Mouse (Mus musculus) adrenal gland, adult 8-10 months (tissue): ENCODE results near the gene Ankrd2. TPM values are rescaled to one million over a fixed set of nuclear protein-coding genes. Genes with fewer than 3 reads are reported as not detected.
"Not testable (repeated sequence)": the region's sequence is repeated elsewhere in the genome, so short reads cannot be mapped to it uniquely, and the experiment has no call there.

Experiments used
- DNase-seq: peaks from one replicate; pipeline ENCODE4 v3.0.0; 2022
- total RNA-seq, 4 experiments: library from RNA; stranded (reverse); gene quantifications; 2 replicates each; pipeline ENCODE4 v1.2.4; 2022

Gene Ankrd2
- total RNA-seq, 4 experiments from 2014 or later: 0.27 to 1.3 (median 0.42) TPM; not detected in 1

DNA sequence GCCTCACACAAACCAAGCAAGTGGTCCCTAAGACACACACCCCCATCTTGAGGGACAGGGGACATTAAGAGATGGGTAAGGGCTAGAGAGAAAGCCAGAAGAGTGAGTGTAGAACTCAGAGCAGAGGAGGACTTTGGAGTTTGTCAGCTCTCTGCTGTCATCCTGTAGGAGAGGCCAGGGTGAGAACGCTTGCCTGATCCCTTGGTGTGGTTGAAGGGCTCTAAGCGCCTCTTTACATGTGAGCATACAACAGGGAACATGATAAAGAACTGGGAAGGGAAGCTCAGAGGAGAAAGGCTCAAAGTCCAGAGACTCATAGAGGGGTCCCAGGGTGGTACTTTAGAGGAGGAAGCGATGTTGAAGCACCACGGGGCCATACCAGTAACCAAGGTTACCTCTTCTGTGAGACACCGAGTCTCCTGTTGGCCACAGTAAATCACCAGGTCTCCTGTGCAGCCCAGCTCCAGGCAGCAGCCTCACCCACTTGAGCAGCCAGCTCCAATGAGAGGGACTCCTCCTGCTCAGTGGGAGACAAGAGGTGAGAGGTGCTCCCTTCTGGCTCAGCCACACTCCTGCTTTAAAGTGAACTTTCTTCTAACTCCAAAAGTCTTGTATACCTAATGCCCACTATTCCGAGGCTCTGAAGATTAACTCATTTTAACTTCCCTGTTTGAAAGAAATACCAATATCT, 21.1 kb downstream of the Ankrd2 start:
- no peak for DNase-seq

- no peak for DNase-seq
Measured at GRCm38 (mm10) chr19:42058426-42058825, 22.6 kb downstream of the Ankrd2 start.

- DNase-seq: no peak
Measured at GRCm38 (mm10) chr19:42061443-42061842, 25.6 kb downstream of the Ankrd2 start.

GRCm38 (mm10) chr19:42068441-42069240, 32.8 kb downstream of the Ankrd2 start:
- DNase-seq: no peak

DNA sequence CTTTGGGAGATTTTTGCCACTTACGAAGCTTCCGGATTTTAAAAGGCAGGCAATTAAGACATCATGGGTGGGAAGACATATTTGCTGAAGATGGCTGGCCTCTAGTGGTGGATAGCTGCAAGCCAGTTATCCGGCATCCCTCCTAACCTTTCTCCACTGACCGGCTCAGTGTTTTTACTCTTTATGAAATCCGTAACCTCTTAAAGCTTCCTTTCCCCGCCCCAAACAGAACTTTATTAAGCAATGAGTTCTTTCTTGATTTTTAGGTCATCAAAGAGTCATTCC, 33.4 kb downstream of the Ankrd2 start:
- DNase-seq: no peak

DNA sequence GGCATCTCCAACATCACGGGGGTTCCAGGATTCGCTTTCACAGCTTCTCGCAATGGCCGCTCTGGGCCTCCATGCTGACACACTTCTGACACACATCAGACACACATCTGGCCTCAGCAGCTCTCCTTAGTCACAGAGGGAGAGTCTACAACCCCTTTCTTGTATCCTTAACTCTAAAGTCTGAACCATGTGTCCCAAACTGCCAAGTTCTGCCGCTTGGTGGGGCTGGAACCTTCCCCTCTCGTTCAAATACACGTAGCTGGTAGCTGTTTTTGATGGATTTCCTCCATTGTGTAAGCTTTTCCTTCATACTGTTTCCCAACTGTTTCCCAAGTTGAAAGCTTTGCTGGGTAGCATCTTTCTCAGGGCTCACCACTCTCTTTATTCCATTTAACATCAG, 35.4 kb downstream of the Ankrd2 start:
- no peak for DNase-seq

DNA sequence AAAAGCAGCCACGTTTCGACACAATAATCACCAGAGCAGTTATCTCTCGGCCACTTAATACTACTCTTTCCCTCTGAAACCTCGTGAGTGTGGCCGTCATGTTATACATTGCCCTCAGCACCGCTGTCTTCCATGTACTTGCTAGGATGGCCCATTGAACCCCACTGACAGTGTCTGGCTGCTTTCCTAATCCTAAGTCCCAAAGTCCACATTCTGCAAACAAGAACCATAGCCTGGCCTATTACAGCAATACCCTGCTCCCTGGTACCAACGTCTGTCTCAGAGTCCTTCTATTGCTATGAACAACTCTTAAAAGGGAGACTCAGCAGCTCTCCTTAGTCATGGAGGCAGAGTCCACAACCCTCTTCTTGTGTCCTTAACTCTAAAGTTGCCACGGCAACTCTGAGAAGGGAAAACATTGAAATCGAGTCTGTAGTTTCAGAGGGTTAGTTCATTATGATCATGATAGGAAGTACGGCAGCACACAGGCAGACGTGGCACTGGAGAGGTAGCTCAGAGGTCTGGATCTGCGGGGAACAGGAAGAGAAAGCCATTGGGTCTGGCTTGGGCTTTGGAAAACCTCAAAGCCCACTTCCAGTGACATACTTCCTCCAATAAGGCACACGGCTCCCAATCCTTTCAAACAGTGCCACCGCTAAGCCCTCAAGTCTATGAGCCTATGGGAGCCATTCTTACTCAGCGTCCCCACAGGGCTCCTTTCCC, 36.2 kb downstream of the Ankrd2 start:
- no peak for DNase-seq

DNA sequence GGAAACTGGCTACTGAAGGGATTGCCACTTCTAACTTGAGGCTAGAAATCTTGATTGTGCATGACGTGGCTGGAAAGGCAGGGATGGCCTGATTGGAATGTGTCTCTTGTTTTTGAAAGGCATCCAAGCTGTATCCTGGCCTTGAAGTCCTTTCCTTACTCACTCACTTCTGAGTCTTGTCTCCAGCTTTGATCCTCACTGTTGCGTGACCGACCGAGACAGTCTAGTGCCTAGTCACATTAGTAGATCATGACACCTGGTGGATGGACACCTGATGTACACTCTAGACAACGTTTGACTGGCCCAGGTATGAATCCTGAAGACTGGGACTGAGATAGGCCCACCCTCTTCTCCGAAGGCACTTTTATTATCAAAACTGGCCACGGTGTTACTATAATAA, 37.0 kb downstream of the Ankrd2 start:
- peak; percentile 42 for DNase-seq

DNA sequence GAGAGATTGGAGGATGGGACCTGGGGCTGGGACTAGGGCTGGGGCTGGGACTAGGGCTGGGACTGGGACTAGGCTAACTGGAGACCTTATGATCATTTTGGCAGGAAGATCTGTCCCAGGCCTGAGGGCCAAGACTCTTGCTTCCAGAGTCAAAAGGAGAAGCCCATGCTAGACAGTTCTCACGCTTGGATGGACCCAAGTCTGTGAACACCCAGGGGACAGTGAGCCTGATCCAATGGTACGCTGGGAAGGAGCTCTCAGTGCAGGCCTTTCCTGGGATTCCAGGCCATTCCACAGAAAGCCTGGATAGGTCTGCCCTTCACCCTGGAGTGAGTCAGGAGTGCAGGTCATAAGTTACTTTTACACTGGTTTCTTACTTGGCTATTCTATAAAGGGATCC, 39.3 kb downstream of the Ankrd2 start:
- no peak for DNase-seq

GRCm38 (mm10) chr19:42075992-42076391, 40.2 kb downstream of the Ankrd2 start:
- no peak for DNase-seq

DNA sequence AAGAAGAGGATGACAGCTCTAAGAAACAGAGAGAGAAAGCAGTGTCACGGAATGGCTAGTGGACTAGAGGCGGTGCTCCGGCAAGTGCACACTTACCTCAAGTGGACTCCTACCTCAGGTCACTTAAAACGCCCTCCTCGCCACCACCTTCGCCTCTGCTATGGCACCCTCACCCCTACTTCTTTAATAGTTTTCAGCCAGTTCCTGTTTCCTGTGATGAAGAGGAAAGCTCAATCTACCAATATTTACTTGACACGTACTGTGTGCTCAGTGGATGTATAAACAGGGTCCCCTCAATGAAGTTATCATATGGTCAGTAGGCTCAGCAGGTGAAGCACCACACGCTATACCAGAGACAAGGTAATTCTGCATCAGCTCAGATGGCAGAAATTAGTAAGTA, 42.8 kb downstream of the Ankrd2 start:
- no peak for DNase-seq

DNA sequence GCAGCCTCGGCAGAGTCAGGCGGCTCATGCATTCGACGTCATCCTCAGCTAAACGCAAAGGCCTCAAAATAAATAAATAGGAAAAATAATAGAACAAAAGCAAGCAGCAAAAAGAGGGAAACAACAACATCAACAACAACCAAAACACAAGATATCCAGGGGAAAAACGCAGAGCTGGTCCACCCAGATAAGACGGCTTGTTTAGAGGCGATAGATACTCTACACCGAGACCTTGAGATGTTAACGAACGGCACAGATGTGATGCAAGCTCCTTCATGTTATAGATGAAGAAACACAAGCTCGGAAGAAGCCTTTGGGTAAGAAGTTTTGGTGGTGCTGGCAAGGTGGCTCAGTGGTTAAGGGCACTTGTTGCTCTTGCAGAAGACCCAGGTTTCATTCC, 43.2 kb downstream of the Ankrd2 start:
- no peak for DNase-seq

- no peak for DNase-seq
Measured at GRCm38 (mm10) chr19:42079950-42080349, 44.1 kb downstream of the Ankrd2 start.

DNA sequence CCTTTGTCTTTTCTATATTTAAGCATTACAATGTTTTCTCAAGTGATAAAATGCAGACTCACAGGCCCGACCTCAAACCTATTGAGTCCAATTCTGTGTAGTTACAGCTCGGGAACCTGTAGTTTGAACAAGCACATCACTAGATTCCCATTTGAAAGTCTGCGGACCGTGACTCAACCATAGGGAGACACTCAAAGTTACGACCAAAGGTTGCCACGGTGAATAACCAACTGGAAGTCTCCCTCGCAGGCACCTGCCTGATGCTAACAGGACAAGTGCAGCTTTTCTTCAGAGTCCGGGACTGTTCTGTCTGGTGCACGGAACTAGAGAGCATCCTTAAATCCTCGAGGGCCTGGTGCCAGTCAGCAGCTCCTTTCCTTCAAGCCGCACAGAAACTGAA, 44.7 kb downstream of the Ankrd2 start:
- DNase-seq: no peak

DNA sequence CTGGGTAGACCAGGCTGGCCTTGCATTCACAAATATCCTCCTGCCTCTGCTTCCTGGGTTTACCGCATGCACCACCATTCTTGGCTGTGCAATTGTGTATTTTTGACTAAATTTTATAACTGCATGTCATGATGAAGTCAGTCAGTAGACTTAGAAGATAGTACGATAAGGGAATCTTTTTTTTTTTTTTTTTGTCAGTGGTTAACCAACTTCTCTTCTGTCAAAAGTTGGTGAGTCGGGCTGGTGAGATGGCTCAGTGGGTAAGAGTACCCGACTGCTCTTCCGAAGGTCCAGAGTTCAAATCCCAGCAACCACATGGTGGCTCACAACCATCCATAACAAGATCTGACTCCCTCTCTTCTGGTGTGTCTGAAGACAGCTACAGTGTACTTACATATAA, 45.8 kb downstream of the Ankrd2 start:
- not testable (repeated sequence) for DNase-seq

- DNase-seq: no peak
Measured at GRCm38 (mm10) chr19:42085690-42086089, 49.9 kb downstream of the Ankrd2 start.

DNA sequence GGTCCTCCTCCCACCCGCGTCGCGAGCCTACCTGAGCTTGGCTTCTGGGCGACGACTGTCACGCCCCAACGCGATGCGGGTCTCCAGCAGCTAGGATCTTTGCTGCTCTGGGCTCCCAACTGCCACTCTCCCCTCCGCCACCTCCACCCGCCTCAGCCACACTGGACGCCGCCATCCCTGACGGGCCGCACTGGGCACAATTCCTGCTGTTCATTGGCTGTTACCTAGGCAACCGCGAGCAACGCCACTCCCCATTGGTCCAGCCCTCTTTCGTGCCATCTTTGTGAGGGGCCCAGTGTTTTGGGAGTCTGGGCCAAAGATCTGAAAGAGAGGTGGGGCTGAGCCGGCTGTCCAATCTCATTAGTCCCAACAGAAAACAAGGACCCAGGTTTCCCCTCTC, 50.4 kb downstream of the Ankrd2 start, which contains the start of gene Morn4:
TSS of gene Morn4 (minus strand) at position 192 of the 400 bp plus-strand sequence.
- peak; percentile 83 for DNase-seq

DNA sequence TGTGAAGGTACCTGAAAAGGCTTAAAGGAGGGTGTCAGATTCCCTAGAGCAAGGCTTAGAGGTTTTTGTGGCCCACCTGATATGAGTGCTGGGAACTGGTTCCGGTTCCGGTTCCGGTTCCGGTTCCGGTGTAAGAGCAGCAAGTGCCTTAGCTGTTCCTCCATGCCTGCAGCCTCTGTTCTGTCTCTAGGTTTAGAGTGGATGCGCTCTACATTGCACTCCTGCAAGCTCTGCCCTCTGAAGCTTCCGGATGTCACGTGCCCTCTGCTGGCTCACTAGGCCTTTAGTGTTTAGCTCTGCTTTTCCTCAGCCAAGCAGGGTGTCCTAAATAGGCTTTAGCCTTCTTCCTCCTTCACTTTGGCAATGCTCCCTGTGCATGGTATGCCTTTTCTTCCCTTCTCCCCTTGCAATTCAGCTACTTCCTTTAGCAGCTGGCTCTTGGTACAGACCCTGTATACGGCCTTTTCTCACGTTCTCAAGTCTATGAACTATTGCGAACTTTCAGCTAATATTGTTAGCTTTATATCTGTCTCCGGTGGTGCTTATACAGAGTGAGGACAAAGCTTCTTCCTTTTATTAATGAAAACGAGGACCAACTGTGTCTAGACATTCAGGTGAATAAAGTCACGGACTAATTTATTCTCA, 53.4 kb downstream of the Ankrd2 start:
- no peak for DNase-seq

DNA sequence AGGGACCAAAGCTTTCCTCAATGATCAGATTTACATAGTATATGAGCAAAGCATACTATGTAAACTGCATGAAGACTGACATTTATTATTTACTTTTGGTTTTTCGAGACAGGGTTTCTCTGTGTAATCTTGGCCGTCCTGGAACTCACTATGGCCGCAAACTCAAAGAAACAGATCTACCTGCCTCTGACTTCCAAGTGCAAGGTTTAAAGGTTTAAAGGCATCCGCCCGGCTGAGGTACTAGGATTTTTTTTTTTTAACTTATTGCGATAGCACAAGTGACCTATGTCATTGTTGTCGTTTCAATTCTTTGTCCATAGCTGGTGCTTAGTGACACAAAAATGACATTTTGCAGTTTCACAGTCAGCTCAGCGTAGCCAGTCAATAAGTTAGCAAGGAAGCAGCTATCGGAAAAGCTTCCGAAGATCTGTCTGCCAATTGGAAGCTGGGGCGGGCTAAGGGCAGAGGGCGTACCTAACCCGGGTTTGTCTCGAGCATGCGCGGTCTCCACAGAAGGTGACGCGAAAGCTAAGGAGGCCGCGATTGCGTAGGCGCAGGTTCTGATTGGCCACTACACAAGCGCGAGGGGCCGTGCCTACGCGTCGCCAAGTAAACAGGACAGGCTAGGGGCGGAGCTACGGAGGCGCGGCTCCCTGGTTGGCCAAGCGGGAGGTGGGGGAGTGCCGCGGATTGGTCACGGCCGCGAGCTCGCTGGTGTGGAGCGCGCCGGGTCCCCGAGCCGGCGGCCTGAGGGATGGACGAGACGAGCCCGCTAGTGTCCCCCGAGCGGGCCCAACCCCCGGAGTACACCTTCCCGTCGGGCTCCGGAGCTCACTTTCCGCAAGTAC, 54.2 kb downstream of the Ankrd2 start, which contains the start of gene Pi4k2a:
TSS of gene Pi4k2a (plus strand) at position 723 of the 848 bp plus-strand sequence.
- DNase-seq: peak; percentile 100

DNA sequence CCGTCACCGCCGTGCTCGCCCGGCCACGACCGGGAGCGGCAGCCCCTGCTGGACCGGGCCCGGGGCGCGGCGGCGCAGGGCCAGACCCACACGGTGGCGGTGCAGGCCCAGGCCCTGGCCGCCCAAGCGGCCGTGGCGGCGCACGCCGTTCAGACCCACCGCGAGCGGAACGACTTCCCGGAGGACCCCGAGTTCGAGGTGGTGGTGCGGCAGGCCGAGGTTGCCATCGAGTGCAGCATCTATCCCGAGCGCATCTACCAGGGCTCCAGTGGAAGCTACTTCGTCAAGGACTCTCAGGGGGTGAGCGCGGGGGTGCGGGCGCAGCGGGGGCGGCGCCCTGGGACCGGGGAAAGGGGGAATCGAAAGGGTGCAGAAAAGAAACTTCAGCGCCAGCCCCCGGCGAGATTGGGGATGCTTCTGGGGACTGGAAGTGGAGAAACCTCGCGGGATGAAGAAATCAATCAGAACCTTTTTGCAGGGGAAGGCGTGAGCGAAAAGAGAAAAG, 54.9 kb downstream of the Ankrd2 start:
- DNase-seq: no peak
